Mouse (Mus musculus) MEL (cell line): ENCODE measurements around the gene Acap1. TPM values are rescaled to one million over a fixed set of nuclear protein-coding genes. Genes with fewer than 3 reads are reported as not detected.

Source experiments
- DNase-seq: peaks from one replicate; pipeline ENCODE4 v3.0.0; 2011; ENCODE audit warnings: low read depth, low spot score
- H3K27ac ChIP-seq: 2 replicates; pipeline ENCODE4 v1.5.1; 2012; ENCODE audit warnings: low read depth, mild to moderate bottlenecking, control low read depth, low read length, moderate library complexity; ENCODE audit not compliant: control insufficient read depth
- H3K27me3 ChIP-seq, 2 experiments: fragments of 150-350 bp in 1 of 2; sonication (generic) in 1 of 2; 2 replicates each; pipeline ENCODE4 v1.6.1; 2012; ENCODE audit warnings: low read length in 2 of 2, mild to moderate bottlenecking in 2 of 2, improper control_type of control experiment in 1 of 2, moderate library complexity in 1 of 2; ENCODE audit not compliant: insufficient read depth in 2 of 2, control insufficient read depth in 1 of 2
- H3K36me3 ChIP-seq, 2 experiments: 2 replicates each; pipeline ENCODE4 v1.6.1; 2012 to 2014; ENCODE audit warnings: low read length in 2 of 2, improper control_type of control experiment in 1 of 2, inconsistent platforms in 1 of 2, mild to moderate bottlenecking in 1 of 2; ENCODE audit not compliant: insufficient read depth in 2 of 2, control insufficient read depth in 1 of 2
- H3K4me1 ChIP-seq, 2 experiments: fragments of 150-350 bp in 1 of 2; sonication (generic) in 1 of 2; 2 replicates each; pipeline ENCODE4 v1.6.1; 2012; ENCODE audit warnings: low read length in 2 of 2, improper control_type of control experiment in 1 of 2, mild to moderate bottlenecking in 1 of 2; ENCODE audit not compliant: insufficient read depth in 2 of 2, control insufficient read depth in 1 of 2
- H3K4me3 ChIP-seq, 2 experiments: fragments of 150-350 bp in 1 of 2; sonication (generic) in 1 of 2; 2 replicates each; pipeline ENCODE4 v1.5.1; 2012; ENCODE audit warnings: low read depth in 2 of 2, low read length in 2 of 2, mild to moderate bottlenecking in 2 of 2, moderate library complexity in 2 of 2, control low read depth in 1 of 2, improper control_type of control experiment in 1 of 2; ENCODE audit not compliant: control insufficient read depth in 1 of 2, insufficient read depth in 1 of 2
- H3K79me2 ChIP-seq: 2 replicates; pipeline ENCODE4 v1.6.1; 2012; ENCODE audit warnings: mild to moderate bottlenecking, low read length, moderate library complexity; ENCODE audit not compliant: control insufficient read depth, poor library complexity, insufficient read depth
- H3K9ac ChIP-seq: 2 replicates; pipeline ENCODE4 v1.6.1; 2012; ENCODE audit warnings: low read depth, mild to moderate bottlenecking, control low read depth, low read length, moderate library complexity; ENCODE audit not compliant: control insufficient read depth, poor library complexity, severe bottlenecking
- H3K9me3 ChIP-seq: fragments of 150-350 bp; sonication (generic); replicated peaks from 2 replicates; pipeline ENCODE4 v1.6.1; 2012; ENCODE audit warnings: mild to moderate bottlenecking, low read length, improper control_type of control experiment, moderate library complexity; ENCODE audit not compliant: insufficient read depth
- CHD1 ChIP-seq: IDR thresholded peaks from 2 replicates; pipeline ENCODE4 v1.6.1; 2012; ENCODE audit warnings: low read depth, mild to moderate bottlenecking, inconsistent platforms, low read length, improper control_type of control experiment
- CHD2 ChIP-seq: IDR thresholded peaks from 2 replicates; pipeline ENCODE4 v1.6.1; 2011; ENCODE audit warnings: low read length, improper control_type of control experiment
- EP300 ChIP-seq, 2 experiments: IDR thresholded peaks; 2 replicates each; pipeline ENCODE4 v1.6.1; 2011; ENCODE audit warnings: improper control_type of control experiment in 2 of 2, low read length in 2 of 2, low read depth in 1 of 2, mild to moderate bottlenecking in 1 of 2
- ETS1 ChIP-seq: IDR thresholded peaks from 2 replicates; pipeline ENCODE4 v1.6.1; 2012; ENCODE audit warnings: low read depth, mild to moderate bottlenecking, inconsistent platforms, low read length, improper control_type of control experiment, moderate library complexity
- GABPA ChIP-seq: IDR thresholded peaks from 2 replicates; pipeline ENCODE4 v1.6.1; 2012; ENCODE audit warnings: low read depth, mild to moderate bottlenecking, inconsistent platforms, low read length, improper control_type of control experiment, moderate library complexity
- GATA1 ChIP-seq: IDR thresholded peaks from 2 replicates; pipeline ENCODE4 v1.6.1; 2011; ENCODE audit warnings: low read depth, low read length, improper control_type of control experiment
- HCFC1 ChIP-seq: IDR thresholded peaks from 2 replicates; pipeline ENCODE4 v1.6.1; 2012; ENCODE audit warnings: low read depth, mild to moderate bottlenecking, inconsistent platforms, low read length, improper control_type of control experiment, moderate library complexity
- MAFK ChIP-seq: IDR thresholded peaks from 2 replicates; pipeline ENCODE4 v1.6.1; 2011; ENCODE audit warnings: low read depth, mild to moderate bottlenecking, low read length, improper control_type of control experiment, borderline replicate concordance
- MAX ChIP-seq: IDR thresholded peaks from 2 replicates; pipeline ENCODE4 v1.6.1; 2011; ENCODE audit warnings: low read length, improper control_type of control experiment
- MAZ ChIP-seq: IDR thresholded peaks from 2 replicates; pipeline ENCODE4 v1.6.1; 2012; ENCODE audit warnings: low read depth, mild to moderate bottlenecking, inconsistent platforms, low read length, improper control_type of control experiment
- MEF2A ChIP-seq: IDR thresholded peaks from 2 replicates; pipeline ENCODE4 v1.6.1; 2014; ENCODE audit warnings: low read depth, mild to moderate bottlenecking, inconsistent platforms, low read length, improper control_type of control experiment; ENCODE audit not compliant: poor library complexity, insufficient replicate concordance, severe bottlenecking; ENCODE audit errors: extremely low read depth
- MXI1 ChIP-seq: IDR thresholded peaks from 2 replicates; pipeline ENCODE4 v1.6.1; 2011; ENCODE audit warnings: mild to moderate bottlenecking, low read depth, low read length, improper control_type of control experiment
- MYB ChIP-seq: IDR thresholded peaks from 2 replicates; pipeline ENCODE4 v1.6.1; 2011; ENCODE audit warnings: mild to moderate bottlenecking, low read depth, low read length, improper control_type of control experiment
- MYC ChIP-seq: IDR thresholded peaks from 2 replicates; pipeline ENCODE4 v1.6.1; 2011; ENCODE audit warnings: low read depth, mild to moderate bottlenecking, low read length, improper control_type of control experiment, moderate library complexity
- NELFE ChIP-seq: IDR thresholded peaks from 2 replicates; pipeline ENCODE4 v1.6.1; 2011; ENCODE audit warnings: low read depth, low read length, improper control_type of control experiment
- NRF1 ChIP-seq: IDR thresholded peaks from 2 replicates; pipeline ENCODE4 v1.6.1; 2014; ENCODE audit warnings: low read depth, mild to moderate bottlenecking, inconsistent platforms, low read length, improper control_type of control experiment, moderate library complexity; ENCODE audit not compliant: poor library complexity, insufficient read depth, severe bottlenecking
- POLR2A ChIP-seq, 2 experiments: IDR thresholded peaks; 2 replicates each; pipeline ENCODE4 v1.6.1; 2011 to 2012; ENCODE audit warnings: low read length in 2 of 2, mild to moderate bottlenecking in 2 of 2, control low read depth in 1 of 2, improper control_type of control experiment in 1 of 2, low read depth in 1 of 2, moderate library complexity in 1 of 2; ENCODE audit not compliant: control insufficient read depth in 1 of 2, insufficient read depth in 1 of 2, poor library complexity in 1 of 2
- POLR2AphosphoS2 ChIP-seq: IDR thresholded peaks from 2 replicates; pipeline ENCODE4 v1.6.1; 2011; ENCODE audit warnings: low read length, improper control_type of control experiment
- SIN3A ChIP-seq: IDR thresholded peaks from 2 replicates; pipeline ENCODE4 v1.6.1; 2012; ENCODE audit warnings: low read length, improper control_type of control experiment, inconsistent platforms
- SMC3 ChIP-seq: IDR thresholded peaks from 2 replicates; pipeline ENCODE4 v1.6.1; 2011; ENCODE audit warnings: low read depth, low read length, improper control_type of control experiment
- TAL1 ChIP-seq: IDR thresholded peaks from 2 replicates; pipeline ENCODE4 v1.6.1; 2012; ENCODE audit warnings: mild to moderate bottlenecking, inconsistent platforms, low read length, moderate library complexity, mixed read lengths
- UBTF ChIP-seq: IDR thresholded peaks from 2 replicates; pipeline ENCODE4 v1.6.1; 2012; ENCODE audit warnings: low read depth, mild to moderate bottlenecking, inconsistent platforms, low read length, improper control_type of control experiment, moderate library complexity, borderline replicate concordance; ENCODE audit not compliant: insufficient read depth
- USF2 ChIP-seq, 2 experiments: IDR thresholded peaks; 2 replicates each; pipeline ENCODE4 v1.6.1; 2011 to 2012; ENCODE audit warnings: improper control_type of control experiment in 2 of 2, low read length in 2 of 2, borderline replicate concordance in 1 of 2, inconsistent platforms in 1 of 2, low read depth in 1 of 2, mild to moderate bottlenecking in 1 of 2; ENCODE audit not compliant: insufficient read depth in 1 of 2
- ZC3H11A ChIP-seq: IDR thresholded peaks from 2 replicates; pipeline ENCODE4 v1.6.1; 2012; ENCODE audit warnings: low read depth, mild to moderate bottlenecking, inconsistent platforms, low read length, improper control_type of control experiment
- ZKSCAN1 ChIP-seq: IDR thresholded peaks from 2 replicates; pipeline ENCODE4 v1.6.1; 2012; ENCODE audit warnings: low read depth, mild to moderate bottlenecking, inconsistent platforms, low read length, improper control_type of control experiment, moderate library complexity
- ZMIZ1 ChIP-seq: IDR thresholded peaks from 2 replicates; pipeline ENCODE4 v1.6.1; 2012; ENCODE audit warnings: low read depth, mild to moderate bottlenecking, inconsistent platforms, low read length, improper control_type of control experiment, moderate library complexity
- ZNF384 ChIP-seq: IDR thresholded peaks from 2 replicates; pipeline ENCODE4 v1.6.1; 2012; ENCODE audit warnings: low read depth, mild to moderate bottlenecking, inconsistent platforms, low read length, improper control_type of control experiment
- polyA plus RNA-seq, 2 experiments: library from polyadenylated mRNA; stranded (reverse) in 1 of 2; unstranded in 1 of 2; fragments of >175 nt in 1 of 2; fragments of >200 nt in 1 of 2; gene quantifications; 2 replicates each; pipeline versions ENCODE4 v1.2.1 to v1.2.4; 2012; ENCODE audit warnings: low replicate concordance in 2 of 2, low read depth in 1 of 2; ENCODE audit not compliant: insufficient read length in 2 of 2, insufficient read depth in 1 of 2, missing spikeins in 1 of 2
- total RNA-seq: library from RNA; depleted of rRNA; stranded (reverse); fragments of 300-350 nt; gene quantifications from 2 replicates; pipeline ENCODE4 v1.2.3, GENCODE M21; 2012

Gene Acap1
- total and polyA plus RNA-seq, 3 experiments: 20.7 to 42.2 TPM; not detected in 1

- H3K36me3 ChIP-seq: peaks cover 0 to 2% of the 10 kb centered on the region in 2 experiments; a peak in 1 of 4 replicates
- peaks cover 4 to 14% of the 10 kb centered on the region in 2 experiments; a peak in 2 of 4 replicates for H3K4me1 ChIP-seq
- peak overlapping the region; percentile 60 to 86 for H3K4me3 ChIP-seq
- TF ChIP-seq SIN3A (no peak), NRF1 (0 out of 2 replicates have a peak, but pooled peaks have one; percentile 24)
- DNase-seq: peak; percentile 83
- H3K9me3 ChIP-seq: no peaks in the 10 kb centered on the region
- peak overlapping the region; percentile 79 for H3K9ac ChIP-seq
- H3K27me3 ChIP-seq: no peaks in the 10 kb centered on the region
- H3K79me2 ChIP-seq: peaks cover 3% of the 10 kb centered on the region; the same call in 1 of the 2 replicates
- H3K27ac ChIP-seq: peak overlapping the region; percentile 53
Measured at GRCm38 (mm10) chr11:69846738-69847688, 48.3 kb downstream of the Acap1 start.

GRCm38 (mm10) chr11:69846198-69846680 lies 49.1 kb downstream of the Acap1 start, which contains the start of gene Plscr3:
Gene Plscr3 (plus strand): TSS chr11:69846376.
- H3K4me1 ChIP-seq: peaks cover 4 to 14% of the 10 kb centered on the region in 2 experiments; a peak in 2 of 4 replicates
- TF ChIP-seq HCFC1: peak; percentile 73
- TF ChIP-seq MXI1: peak; percentile 93
- TF ChIP-seq NELFE: peak; percentile 83
- TF ChIP-seq MAFK: peak; percentile 41; the same call in 1 of the 2 replicates
- no peak for TF ChIP-seq CHD2
- TF ChIP-seq ETS1: no peak
- TF ChIP-seq MAZ: peak; percentile 40; the same call in 1 of the 2 replicates
- no peak for TF ChIP-seq MEF2A
- TF ChIP-seq ZC3H11A: no peak
- no peak for TF ChIP-seq TAL1
- TF ChIP-seq ZMIZ1: peak; percentile 28; the same call in 1 of the 2 replicates
- no peak for TF ChIP-seq ZNF384
- peak; percentile 87 for TF ChIP-seq MYC
- peak; percentile 74 for TF ChIP-seq NRF1
- peak; percentile 90 for TF ChIP-seq MAX
- TF ChIP-seq UBTF: no peak
- peak; percentile 85 to 97 for TF ChIP-seq POLR2A (IDR thresholded peaks at IDR 0.05; ENCODE audit: control insufficient read depth in 1 of 2, insufficient read depth in 1 of 2, low read depth in 1 of 2, low read length in 2 of 2, poor library complexity in 1 of 2)
- TF ChIP-seq SMC3: peak; percentile 8; the same call in 1 of the 2 replicates
- no peak for TF ChIP-seq CHD1
- no peak for TF ChIP-seq GATA1
- TF ChIP-seq EP300 (IDR thresholded peaks at IDR 0.05; ENCODE audit: low read depth in 1 of 2, low read length in 2 of 2): 0 out of 4 replicates have a peak, but pooled peaks of 1 of the 2 experiments have one; percentile 23
- TF ChIP-seq POLR2AphosphoS2: peak; percentile 84; the same call in 1 of the 2 replicates
- TF ChIP-seq MYB: no peak
- TF ChIP-seq USF2 (IDR thresholded peaks at IDR 0.05; ENCODE audit: borderline replicate concordance in 1 of 2, insufficient read depth in 1 of 2, low read depth in 1 of 2, low read length in 2 of 2): no peak
- TF ChIP-seq ZKSCAN1: no peak
- no peak for TF ChIP-seq GABPA

More at GRCm38 (mm10) chr11:69846198-69846680, 49.1 kb downstream of the Acap1 start, which contains the start of gene Plscr3:
- peak; percentile 96 for DNase-seq
- peak within 1 kb of the TSS; percentile 79 for H3K9ac ChIP-seq
- peaks cover 0 to 2% of the 10 kb centered on the region in 2 experiments; a peak in 1 of 4 replicates for H3K36me3 ChIP-seq
- no peaks in the 10 kb centered on the region for H3K9me3 ChIP-seq
- peak within 1 kb of the TSS; percentile 60 to 86 for H3K4me3 ChIP-seq
- peak within 1 kb of the TSS; percentile 78 for H3K27ac ChIP-seq
- peaks cover 3% of the 10 kb centered on the region; the same call in 1 of the 2 replicates for H3K79me2 ChIP-seq
- no peaks in the 10 kb centered on the region for H3K27me3 ChIP-seq
